Mouse (Mus musculus) liver, adult (tissue): ENCODE measurements at regions not wholly inside any gene's neighbourhood (a gene's known extent, or its start where the extent isn't known, plus 50 kb on each side); places are given as distances from the start of the nearest gene placed in this dataset.

Source experiments
- GATA4 ChIP-seq: IDR thresholded peaks from 2 replicates; pipeline ENCODE4 v1.6.1; 2014; ENCODE audit warnings: mild to moderate bottlenecking, low read length; ENCODE audit not compliant: insufficient replicate concordance

DNA sequence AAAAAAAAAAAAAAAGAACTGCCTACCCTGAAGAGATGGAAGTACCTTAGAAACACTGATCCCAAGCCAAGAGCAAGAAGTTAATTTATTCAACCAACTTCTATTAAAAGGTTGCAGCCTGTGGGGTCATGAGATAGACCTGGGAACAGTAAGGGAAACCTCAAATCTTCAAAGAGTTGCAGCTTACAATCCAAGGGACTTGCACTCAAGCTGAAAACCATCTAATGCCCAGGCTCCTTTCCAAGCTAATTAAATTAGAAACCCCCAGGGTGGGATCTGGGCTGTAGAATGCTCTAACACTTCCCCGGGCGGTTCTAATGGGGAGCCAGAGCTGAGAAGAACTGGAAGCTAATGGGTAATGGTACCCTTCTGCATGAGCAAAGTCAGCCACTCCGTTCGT lies 278.0 kb downstream of the Hlx start:
- TF ChIP-seq GATA4, result no peak

- no peak for TF ChIP-seq GATA4
Measured at GRCm38 (mm10) chr1:184453673-184454072, 278.7 kb downstream of the Hlx start.

DNA sequence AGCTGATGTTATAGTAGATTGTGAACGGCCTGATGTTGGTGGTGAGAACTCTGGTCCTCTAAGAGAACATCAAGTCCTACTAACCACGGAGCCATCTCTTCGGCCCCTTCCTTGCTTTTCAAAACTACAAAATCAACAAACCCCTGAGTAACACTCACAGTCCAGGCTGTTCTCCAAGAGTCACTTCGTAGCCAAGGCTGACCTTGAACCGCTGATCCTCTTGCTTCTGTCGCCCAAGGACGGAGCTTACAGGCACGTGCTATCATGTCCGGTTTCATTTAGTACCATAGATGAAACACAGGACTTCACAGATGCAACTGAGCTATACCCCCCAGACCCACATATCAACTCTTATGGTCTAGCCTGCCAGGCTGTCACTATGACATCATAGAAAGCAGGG lies 279.4 kb downstream of the Hlx start:
- TF ChIP-seq GATA4, result no peak

- no peak for TF ChIP-seq GATA4
Measured at GRCm38 (mm10) chr1:184451686-184452085, 280.7 kb downstream of the Hlx start.

GRCm38 (mm10) chr1:184449007-184449406 lies 283.4 kb downstream of the Hlx start:
- no peak; the same call in 1 of the 2 replicates for TF ChIP-seq GATA4

DNA sequence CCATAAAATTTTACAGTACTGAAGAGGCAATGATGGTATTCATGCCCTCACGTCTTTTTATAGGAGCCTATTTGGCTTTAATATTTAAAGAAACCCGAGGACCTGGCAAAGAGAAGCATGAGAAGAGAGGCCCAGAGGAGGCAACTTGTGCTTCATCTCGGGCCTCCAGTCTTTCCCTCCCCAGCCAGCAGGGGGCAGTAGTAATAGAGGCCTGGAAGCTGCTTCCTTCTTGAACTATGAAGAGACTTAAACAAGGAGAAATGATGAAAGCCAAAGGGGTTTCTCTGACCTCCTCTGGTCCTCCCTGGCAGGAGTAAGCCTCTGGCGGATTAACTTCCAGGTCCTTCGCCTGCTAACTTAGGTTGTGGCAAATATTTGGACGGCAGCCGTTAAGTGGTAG lies 284.5 kb downstream of the Hlx start:
- no peak for TF ChIP-seq GATA4

DNA sequence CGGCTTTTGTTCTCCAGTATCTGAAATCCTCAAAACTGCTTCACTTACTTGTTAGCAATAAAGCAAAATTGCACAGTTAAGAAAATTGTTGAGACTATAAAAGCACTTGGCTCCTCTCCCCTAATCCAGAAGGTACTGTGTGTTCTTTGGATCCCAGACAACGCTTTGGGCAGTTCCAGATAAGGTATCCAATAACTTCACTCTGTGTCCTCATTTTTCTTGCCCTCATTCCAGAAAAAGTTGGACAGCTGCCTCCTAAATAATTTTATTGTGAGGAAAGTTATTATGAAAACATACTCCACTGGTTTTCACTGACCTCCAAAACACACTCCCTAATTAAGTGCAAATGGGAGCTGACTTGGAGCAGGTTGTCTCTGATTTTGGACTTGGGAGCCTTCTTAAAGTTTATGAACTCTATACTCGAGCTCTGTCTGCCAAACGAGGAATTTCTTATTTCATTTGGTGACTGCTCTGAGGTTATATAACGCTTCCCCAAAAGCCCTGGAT lies 285.2 kb downstream of the Hlx start:
- TF ChIP-seq GATA4, result peak; percentile 82

DNA sequence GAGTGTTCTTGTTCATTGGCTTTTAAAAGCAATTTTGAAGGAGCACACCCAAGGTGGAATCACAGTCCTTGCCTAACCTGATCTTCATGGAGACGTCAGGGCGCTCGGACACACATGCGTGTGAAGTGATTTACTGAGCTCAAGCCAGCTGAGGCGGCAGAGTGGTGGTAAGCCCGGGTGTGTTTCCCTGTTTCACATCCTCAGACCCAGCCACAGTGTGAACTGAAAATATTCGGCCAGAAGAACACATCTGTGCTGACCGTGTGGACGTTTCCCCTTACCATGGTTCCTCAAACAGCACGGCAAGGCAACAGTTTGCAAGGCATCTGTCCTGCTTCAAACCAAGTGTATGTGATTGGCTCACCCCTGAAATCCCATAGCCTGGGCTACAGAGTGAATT lies 288.2 kb downstream of the Hlx start:
- no peak for TF ChIP-seq GATA4

- TF ChIP-seq GATA4, result no peak
Measured at GRCm38 (mm10) chr1:184442701-184443100, 289.7 kb downstream of the Hlx start.

DNA sequence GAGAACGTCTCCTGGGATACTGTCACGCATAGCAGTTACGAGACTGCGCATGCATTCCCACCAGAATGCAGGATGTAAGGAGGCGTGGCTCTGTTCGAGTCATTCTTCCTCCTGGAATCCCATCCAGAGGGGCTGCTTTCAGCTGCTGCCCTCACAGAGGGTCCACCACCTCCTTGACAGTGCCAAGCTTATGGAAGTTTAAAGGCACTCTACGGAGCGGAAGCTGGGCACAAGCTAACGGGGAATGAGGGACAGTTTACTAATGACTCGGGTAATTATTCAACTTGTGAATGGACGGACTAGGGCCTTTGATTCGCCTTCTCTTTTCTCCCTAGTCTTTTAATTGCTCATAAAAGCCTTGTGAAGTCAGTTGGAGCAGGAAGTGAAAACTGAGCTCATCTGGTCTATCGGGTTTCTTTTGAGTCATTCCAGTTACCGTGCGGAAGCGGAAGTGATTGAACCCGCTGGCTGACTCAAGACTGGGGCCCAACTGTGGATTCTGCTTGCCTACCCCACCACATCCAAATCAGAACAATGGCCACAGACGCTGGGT lies 291.3 kb downstream of the Hlx start:
- TF ChIP-seq GATA4, result no peak

DNA sequence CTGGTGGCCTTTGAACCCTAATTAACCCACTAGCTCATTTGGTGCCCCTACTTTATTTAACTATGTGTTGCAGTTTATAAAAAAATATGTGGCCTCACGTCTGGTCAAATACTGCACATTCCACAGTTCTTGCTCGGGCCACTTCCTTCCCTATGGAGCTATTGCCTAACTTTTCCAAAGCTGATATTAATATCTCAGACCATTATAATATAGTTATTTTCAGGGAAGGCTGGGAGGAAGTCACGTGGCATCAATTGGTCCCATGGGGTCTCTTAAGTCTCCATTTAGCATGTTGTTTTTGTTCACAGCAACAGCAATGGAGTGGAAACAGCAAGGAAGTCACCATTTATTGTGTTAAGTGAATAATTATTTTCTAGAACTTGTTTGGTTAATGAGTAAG lies 292.9 kb downstream of the Hlx start:
- no peak for TF ChIP-seq GATA4

DNA sequence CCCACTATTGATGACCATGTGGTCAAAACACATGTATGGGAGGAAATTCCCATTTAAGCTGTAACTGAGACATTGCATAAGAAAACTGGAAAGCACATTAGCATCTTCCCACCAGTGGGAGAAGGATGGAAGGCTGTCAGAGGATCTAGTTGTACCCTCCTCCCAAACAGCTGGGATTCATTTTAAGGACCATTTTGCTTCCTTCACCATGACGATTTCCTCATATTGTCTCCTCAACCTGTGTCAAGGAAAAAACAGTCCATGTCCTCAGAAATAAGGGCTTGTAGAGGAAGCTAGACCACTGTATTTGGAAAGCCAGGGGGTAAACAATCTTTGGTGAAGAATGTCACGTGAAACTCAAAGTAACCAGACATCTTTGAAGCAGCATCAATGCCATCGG lies 296.0 kb downstream of the Hlx start:
- no peak for TF ChIP-seq GATA4

- no peak for TF ChIP-seq GATA4
Measured at GRCm38 (mm10) chr1:184428612-184429011, 303.8 kb downstream of the Hlx start.

GRCm38 (mm10) chr1:184428035-184428434 lies 304.4 kb downstream of the Hlx start:
- TF ChIP-seq GATA4, result no peak

DNA sequence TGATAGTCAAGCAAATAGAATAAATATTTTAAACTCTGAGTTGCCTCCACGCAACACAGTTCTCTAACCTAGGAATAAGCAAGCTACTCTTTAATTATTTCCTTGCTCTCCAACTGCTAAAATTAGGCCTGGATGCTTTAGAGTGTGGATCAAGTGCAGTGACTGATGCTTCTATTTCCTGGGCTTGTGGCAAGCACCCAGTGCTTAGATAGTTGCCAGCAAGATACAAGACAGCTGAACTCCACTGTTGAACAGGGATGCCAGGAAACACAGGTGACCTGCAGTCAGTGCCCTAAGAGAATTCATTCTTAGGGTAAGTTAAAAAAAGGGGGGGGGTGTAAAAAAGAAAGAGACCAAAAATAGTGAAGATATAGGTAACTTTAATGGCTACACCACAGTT lies 306.7 kb downstream of the Hlx start:
- no peak for TF ChIP-seq GATA4

GRCm38 (mm10) chr1:184424035-184424434 lies 308.4 kb downstream of the Hlx start:
- no peak for TF ChIP-seq GATA4

DNA sequence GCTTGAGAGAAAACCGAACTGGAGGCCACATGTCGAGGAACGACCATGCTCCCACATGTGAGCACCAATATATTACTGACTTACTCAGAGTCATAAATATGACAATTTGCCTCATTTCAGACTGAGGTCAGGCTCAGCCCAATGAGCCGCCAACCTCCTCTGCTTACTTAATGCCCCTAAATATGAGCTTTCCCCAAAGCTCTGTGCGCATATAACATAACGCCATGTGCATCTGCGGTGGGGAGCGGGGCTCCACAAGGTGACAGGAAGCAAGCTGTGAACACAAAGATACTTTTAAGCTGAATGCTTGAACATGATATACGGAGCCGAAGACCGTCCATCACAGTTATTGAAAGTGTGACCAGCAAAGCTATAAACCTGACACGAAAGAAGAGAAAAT lies 319.8 kb downstream of the Hlx start:
- TF ChIP-seq GATA4, result no peak
